ENCODE assay signal across 16 mouse cellular contexts in genomic region chr12:25188556-25188955, GRCm38 (mm10).
DNase-seq lines count a peak whose midpoint lies in the region; ATAC-seq and TF ChIP-seq lines count a peak whose summit lies in the region.
"Had no signal": no experiment of that assay in that cellular context is flagged by ENCODE, and none has a peak within 500 bp of the region (broad histone marks: within the 10 kb centered on the region; RNA-seq: fewer than 3 reads in every experiment).

No protein-coding gene starts in this region.

- no peak for TF ChIP-seq POLR2A in spleen, adult 2 months (IDR thresholded peaks at IDR 0.05; ENCODE audit: low read depth, low read length)

- no peak overlapping the region for H3K4me3 ChIP-seq in forebrain, postnatal 0 days (ENCODE audit: low read depth, low read length)
- H3K4me3 ChIP-seq in forebrain, embryonic 13.5 days: no peak overlapping the region
- H3K4me3 ChIP-seq in spleen, adult 2 months (ENCODE audit: extremely low read depth, insufficient read depth, insufficient read length): no peak overlapping the region
- H3K4me3 ChIP-seq: limb, embryonic 15.5 days; midbrain, embryonic 15.5 days; neural tube, embryonic 13.5 days had no signal

- WGBS in forebrain, postnatal 0 days: 77% methylated on average over 3 of the region's 3 CpGs
- WGBS in forebrain, embryonic 13.5 days: 72% methylated on average over 3 of the region's 3 CpGs
- 7% methylated on average over 3 of the region's 3 CpGs for WGBS in spleen, adult 2 months

- H3K36me3 ChIP-seq in forebrain, postnatal 0 days (ENCODE audit: insufficient read depth): no peaks in the 10 kb centered on the region
- H3K36me3 ChIP-seq in forebrain, embryonic 13.5 days (ENCODE audit: poor library complexity, severe bottlenecking): no peaks in the 10 kb centered on the region
- H3K36me3 ChIP-seq in spleen, adult 2 months (ENCODE audit: control insufficient read depth, insufficient read depth, low read length): no peaks in the 10 kb centered on the region
- H3K36me3 ChIP-seq: limb, embryonic 15.5 days; midbrain, embryonic 15.5 days; neural tube, embryonic 13.5 days had no signal

- H3K9me3 ChIP-seq in forebrain, postnatal 0 days (ENCODE audit: low read length): no peaks in the 10 kb centered on the region
- H3K9me3 ChIP-seq in forebrain, embryonic 13.5 days (replicated peaks): no peaks in the 10 kb centered on the region
- H3K9me3 ChIP-seq: limb, embryonic 15.5 days; midbrain, embryonic 15.5 days; neural tube, embryonic 13.5 days had no signal

- no peak for TF ChIP-seq CTCF in forebrain, postnatal 0 days (IDR thresholded peaks at IDR 0.05; ENCODE audit: low read depth)
- no peak for TF ChIP-seq CTCF in spleen, adult 2 months (IDR thresholded peaks at IDR 0.05; ENCODE audit: extremely low read depth, insufficient read depth, insufficient read length, insufficient replicate concordance)

- no peak overlapping the region for H3K9ac ChIP-seq in forebrain, postnatal 0 days
- H3K9ac ChIP-seq in forebrain, embryonic 13.5 days: no peak overlapping the region
- H3K9ac ChIP-seq: hindbrain, embryonic 14.5 days; limb, embryonic 15.5 days; midbrain, embryonic 15.5 days; neural tube, embryonic 13.5 days had no signal

- no peaks in the 10 kb centered on the region for H3K27me3 ChIP-seq in forebrain, postnatal 0 days (ENCODE audit: insufficient read depth, low read length)
- H3K27me3 ChIP-seq in forebrain, embryonic 13.5 days: no peaks in the 10 kb centered on the region
- H3K27me3 ChIP-seq in spleen, adult 2 months (ENCODE audit: control insufficient read depth, insufficient read depth, low read length): no peaks in the 10 kb centered on the region
- H3K27me3 ChIP-seq: limb, embryonic 15.5 days; midbrain, embryonic 15.5 days; neural tube, embryonic 13.5 days had no signal

- H3K4me1 ChIP-seq in forebrain, postnatal 0 days (ENCODE audit: insufficient read depth): no peaks in the 10 kb centered on the region
- no peaks in the 10 kb centered on the region for H3K4me1 ChIP-seq in forebrain, embryonic 13.5 days
- H3K4me1 ChIP-seq in spleen, adult 2 months (ENCODE audit: control insufficient read depth, insufficient read depth, insufficient read length): peaks cover 24% of the 10 kb centered on the region
- H3K4me1 ChIP-seq: midbrain, embryonic 15.5 days; neural tube, embryonic 13.5 days had no signal

- H3K27ac ChIP-seq in forebrain, postnatal 0 days (ENCODE audit: low read depth, low read length): peak overlapping the region; percentile 29
- no peak overlapping the region for H3K27ac ChIP-seq in forebrain, embryonic 13.5 days
- H3K27ac ChIP-seq in spleen, adult 2 months (ENCODE audit: insufficient read depth, low read length): peak overlapping the region; percentile 46
- H3K27ac ChIP-seq: hindbrain, embryonic 14.5 days; limb, embryonic 15.5 days; midbrain, embryonic 15.5 days; neural tube, embryonic 13.5 days had no signal

- no peak for DNase-seq in forebrain, postnatal 0 days
- no peak for DNase-seq in spleen, adult 2 months (ENCODE audit: low read depth in 1 of 2, low spot score in 2 of 2)
- no peak for DNase-seq in spleen, postnatal 4 days (ENCODE audit: low spot score in 2 of 2)
- no peak for DNase-seq in cerebellum, adult 9-10 months
- DNase-seq in embryo, embryonic 9.5 days (ENCODE audit: extremely low spot score): no peak
- no peak for DNase-seq in retina, postnatal 1 day
- DNase-seq: cerebellum, adult 11-12 months; kidney, adult 2 months; kidney, postnatal 36 days; lung, postnatal 14 days had no signal

- no peak for ATAC-seq in forebrain, postnatal 0 days
- ATAC-seq in forebrain, embryonic 13.5 days: no peak
- peak; percentile 10 for ATAC-seq in inflammation-experienced regulatory T-cells, adult 6 months
- ATAC-seq: midbrain, embryonic 15.5 days had no signal

- no peak overlapping the region for H3K4me2 ChIP-seq in forebrain, postnatal 0 days (ENCODE audit: low read depth)
- H3K4me2 ChIP-seq in forebrain, embryonic 13.5 days: no peak overlapping the region
- H3K4me2 ChIP-seq: hindbrain, embryonic 14.5 days; limb, embryonic 15.5 days; midbrain, embryonic 15.5 days; neural tube, embryonic 13.5 days had no signal
